Mouse (Mus musculus) gastrocnemius, postnatal 10 days (tissue): ENCODE measurements around the gene Auts2. TPM values are rescaled to one million over a fixed set of nuclear protein-coding genes. Genes with fewer than 3 reads are reported as not detected.

Source experiments
- DNase-seq: peaks from one replicate; pipeline ENCODE4 v3.0.0; 2021; ENCODE audit warnings: mixed read lengths
- total RNA-seq, 2 experiments: library from RNA; stranded (reverse); gene quantifications; 2 replicates each; pipeline ENCODE4 v1.2.3; 2021

Auts2 gene
- total RNA-seq, 2 experiments from 2014 or later, result 36.2 to 49.1 TPM

DNA sequence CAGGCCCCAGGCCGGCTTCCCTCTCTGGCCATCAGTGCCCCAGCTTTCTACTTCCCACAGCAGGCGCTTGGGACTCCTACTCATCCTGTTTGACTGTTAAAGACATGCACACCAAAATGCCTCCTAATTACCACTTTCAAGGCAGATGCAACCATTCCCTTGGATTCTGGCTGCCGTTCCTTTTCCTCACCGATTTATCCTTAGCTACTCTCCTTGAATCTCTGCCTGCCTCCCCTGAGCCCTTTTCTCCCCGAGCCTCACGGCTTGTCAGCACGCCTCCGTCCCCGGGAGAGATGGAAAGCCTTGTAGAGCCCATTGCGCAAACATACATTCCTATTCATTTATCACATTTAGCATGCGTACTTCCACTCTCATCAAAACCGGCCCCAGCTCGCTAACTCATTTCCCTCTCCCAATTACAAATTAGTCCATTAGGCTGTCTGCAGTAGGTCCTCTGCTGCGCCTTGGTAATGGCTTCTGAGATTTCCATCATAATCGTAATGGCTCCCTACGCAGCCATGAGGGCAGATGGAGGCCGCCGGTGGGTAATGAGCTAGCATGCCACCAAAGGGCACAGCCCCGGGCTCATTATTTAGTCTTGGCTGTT lies 825.7 kb downstream of the Auts2 start:
- no peak for DNase-seq

DNA sequence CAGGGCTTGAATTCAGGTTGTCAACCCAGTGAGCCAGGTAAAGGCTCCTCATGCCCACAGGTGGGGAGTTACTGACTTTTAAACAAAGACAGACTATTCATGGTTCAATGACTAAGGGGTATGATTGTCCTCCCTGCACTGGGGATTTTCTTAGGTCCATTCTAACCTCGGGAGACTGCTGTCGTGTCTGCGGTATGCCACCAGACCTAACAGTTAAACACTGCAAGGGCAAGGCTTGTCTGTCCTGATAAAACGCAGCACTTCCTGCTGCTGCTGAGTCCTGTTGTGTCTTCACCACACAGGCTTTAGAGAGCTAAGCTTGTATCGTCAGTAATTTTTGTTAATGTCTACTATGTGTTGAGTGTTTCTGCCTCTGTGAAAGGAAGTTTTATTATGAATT lies 828.2 kb downstream of the Auts2 start:
- DNase-seq, result no peak

GRCm38 (mm10) chr5:131712441-131712840 lies 830.7 kb downstream of the Auts2 start:
- no peak for DNase-seq

DNA sequence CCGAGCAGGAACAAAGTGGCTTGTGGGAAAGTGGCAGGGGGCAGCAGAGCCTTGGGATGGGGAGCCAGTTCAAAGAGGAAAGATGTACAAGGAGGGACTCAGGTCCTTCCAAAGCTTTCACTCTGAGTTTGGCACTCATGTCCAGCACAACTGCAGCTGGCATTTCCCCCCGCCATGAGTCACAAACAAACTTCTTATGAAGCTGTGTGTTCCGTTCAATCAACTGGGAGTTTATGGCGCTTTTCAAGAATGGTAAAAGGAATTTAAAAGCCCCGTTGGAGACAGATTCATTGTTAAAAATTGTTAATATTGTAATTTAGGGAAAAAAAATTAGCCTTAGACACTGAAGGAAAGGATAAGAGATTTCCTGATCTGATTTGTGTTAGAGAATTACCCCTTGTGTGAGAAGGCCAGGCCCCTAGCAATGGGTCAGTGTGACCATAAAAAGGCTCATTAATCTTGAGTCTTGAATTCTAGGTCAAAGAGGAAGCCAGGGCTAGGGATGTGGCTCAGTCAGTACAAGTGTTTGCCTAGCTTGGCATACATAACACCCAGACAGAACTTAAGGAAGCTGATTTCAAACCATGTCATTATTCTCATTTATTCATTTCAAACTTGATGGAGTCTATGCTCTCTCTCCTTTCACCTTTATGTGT lies 831.5 kb downstream of the Auts2 start:
- DNase-seq, result no peak

GRCm38 (mm10) chr5:131710735-131711473 lies 832.2 kb downstream of the Auts2 start:
- no peak for DNase-seq

GRCm38 (mm10) chr5:131707471-131707870 lies 835.7 kb downstream of the Auts2 start:
- DNase-seq, result no peak

DNA sequence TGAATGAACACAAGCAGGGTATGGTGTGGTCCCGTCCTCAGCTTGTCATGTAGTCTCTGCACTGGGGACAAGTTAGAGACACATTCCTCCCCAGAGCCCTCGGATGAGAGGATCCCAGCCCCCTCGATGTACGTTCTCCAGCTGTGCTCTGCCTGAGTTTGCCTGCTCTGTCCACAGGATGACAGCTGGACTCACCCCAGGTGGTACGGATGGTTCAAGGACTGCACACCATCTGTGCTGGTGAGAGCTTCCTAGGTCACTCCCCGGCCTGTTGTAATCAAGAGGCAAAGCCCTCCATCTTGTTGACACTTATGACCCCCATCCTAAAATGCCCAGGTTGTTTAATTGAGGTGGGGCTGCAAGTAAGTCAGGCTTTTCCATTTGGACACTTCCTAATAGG lies 839.4 kb downstream of the Auts2 start:
- DNase-seq, result no peak

DNA sequence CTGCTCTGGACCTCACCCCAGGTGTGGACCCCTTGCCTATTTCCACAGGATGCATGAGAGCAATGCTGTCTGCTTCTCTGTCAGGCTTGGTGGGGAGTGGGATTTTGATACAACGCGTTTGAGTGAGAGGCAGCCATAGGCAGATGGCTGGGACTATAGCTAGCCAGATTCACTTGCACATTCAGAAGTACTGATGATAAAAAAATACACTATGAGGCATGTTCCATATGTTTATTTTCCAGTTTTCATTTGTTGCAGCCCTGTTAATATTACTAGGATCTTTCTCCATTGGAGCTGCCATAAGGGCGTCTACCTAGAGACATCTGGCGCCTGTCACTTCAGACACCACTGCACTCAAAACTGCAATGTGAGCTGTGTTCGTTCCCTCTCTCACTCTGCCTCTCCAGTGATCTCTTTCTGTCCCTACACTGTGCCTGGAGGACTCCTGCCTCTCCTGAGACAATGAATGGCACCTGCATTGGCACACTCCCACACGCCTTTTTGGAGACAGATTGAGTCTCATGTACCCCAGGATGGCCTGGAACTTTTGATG lies 840.2 kb downstream of the Auts2 start:
- no peak for DNase-seq

- no peak for DNase-seq
Measured at GRCm38 (mm10) chr5:131698900-131699299, 844.2 kb downstream of the Auts2 start.

DNA sequence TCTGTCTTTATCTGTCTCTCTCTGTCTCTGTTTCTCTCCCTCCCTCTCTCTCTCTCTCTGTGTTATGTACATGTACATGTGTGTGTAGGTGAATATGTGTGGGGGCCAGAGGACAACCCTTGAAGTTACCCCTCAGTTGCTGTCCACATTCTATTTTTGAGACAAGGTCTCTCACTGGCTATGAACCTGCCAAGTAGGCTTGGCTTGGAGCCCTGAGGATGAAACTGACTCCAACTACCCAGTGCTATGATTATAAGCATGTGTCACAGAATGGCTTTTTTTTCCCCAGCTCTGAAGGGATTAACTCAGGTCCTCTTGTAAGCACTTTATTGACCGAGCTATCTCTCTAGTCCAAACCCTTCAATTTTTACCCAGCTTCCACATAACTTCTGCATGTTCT lies 852.4 kb downstream of the Auts2 start:
- DNase-seq, result peak; percentile 31

DNA sequence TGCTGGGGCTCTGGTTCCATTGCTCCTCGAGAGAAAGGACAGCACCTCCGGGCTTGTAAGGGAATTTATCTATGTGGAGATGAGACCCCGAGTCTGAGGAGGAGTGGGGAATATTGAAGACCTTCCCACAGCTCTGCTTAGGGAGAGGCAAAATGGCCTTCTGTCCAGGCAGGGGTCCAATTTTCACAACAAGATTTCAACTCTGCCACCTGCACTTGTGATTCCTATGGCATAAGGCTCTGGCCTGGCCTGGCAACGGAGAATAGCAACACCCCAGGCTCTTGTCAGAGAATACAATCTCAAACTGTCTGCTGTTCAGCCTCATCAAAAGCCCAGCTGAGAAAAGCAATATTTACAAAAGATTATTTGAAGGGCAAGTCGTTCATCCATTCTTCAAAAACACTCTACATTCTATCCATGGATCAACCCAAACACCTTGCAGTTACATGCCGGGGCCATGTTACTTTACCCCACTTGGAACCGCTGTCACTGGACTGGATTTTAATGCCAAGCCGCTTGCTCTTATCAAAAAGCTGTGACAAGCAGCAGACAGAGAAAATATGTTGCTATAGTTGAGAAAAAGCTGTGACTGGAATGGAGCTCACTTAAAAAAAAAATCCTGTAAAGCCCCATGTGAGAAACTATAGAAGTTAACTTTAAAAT lies 856.1 kb downstream of the Auts2 start:
- no peak for DNase-seq

DNA sequence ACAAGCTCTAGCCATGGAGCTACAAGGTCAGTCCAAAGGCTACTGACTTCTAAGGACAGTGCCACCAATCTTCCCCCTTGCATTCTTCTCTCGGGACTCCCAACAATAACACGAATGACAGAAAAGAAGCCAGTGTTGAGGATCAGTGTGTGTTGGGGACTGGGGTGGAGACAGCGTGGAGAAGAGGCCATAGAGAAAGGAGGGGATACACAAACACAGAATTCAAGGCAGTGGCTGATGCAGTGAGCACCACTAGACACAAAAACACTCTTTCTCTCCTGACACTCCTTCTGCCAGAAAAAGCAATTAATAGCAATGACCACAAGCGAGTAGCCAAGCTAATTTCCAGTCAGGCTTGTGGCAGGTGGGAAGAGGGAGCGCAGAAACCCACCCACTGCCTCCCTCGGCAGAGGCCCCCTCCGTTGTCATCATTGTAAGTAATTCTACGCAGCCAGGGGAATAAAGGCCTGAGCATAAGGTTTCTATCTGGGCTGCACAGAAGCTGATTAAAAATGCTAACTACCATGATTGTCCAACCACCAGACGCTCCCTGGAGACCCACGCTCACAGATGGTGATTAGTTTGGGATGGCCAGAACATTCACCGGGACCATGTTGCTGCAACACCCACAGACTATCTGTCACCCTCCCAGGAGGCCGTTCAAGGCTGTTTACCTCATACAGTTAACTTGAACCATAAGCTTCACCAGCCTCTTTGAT lies 862.9 kb downstream of the Auts2 start:
- DNase-seq, result no peak

DNA sequence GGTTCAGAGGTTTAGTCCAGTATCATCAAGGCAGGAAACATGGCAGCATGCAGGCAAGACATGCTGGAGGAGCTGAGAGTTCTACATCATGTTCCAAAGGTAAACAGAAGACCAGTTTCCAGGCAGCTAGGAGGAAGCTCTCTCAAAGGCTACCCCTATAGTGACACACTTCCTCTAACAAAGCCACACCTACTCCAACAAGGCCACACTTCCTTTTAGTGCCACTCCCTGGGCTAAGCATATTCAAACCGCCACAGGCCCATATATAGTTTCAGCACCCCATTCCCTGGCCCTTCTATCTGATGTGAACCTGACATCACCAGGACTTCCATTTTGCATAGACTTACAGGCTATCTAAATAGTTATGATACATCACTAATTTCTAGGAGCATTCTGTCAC lies 863.6 kb downstream of the Auts2 start:
- DNase-seq, result no peak

DNA sequence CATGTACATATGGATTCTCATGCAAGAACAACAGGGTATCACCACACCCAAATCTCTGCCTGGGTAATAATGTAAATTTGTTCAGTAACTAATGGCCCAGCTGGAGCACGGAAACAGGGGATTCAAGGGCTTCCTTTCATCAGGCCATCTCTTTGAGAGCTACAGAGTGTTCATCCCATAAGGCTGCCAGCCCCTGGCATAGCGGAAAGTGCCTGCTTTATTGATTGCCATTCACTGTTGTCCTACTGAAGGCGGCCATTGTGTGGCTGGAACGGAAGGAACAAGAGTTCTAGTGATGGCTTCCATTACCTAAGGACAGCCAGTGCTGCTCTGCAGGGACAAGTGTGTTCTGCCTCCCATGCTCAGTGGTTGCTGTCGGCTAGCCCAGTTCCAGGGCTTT lies 865.6 kb downstream of the Auts2 start:
- DNase-seq, result no peak

GRCm38 (mm10) chr5:131673696-131674095 lies 869.4 kb downstream of the Auts2 start:
- DNase-seq, result peak; percentile 12

GRCm38 (mm10) chr5:131665068-131665467 lies 878.1 kb downstream of the Auts2 start:
- no peak for DNase-seq

DNA sequence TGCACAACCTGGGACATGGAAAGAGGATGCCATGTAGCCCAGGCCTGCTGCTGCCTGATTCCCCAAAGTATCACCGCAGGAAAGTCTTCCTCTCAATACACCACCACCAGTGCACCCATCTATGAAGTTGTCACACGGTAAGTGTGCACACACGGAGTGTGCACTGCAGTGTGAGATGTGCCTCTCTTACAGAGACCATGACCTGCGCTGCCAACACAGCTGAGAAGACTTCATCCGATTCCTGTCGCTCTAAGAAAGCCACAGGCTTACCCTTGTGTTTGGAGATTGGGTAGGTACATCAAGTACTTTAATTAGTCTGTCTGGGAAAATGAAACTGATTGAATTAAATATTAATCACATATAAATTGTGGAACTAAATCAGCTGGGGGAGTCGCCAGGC lies 878.5 kb downstream of the Auts2 start:
- no peak for DNase-seq

GRCm38 (mm10) chr5:131662657-131663056 lies 880.5 kb downstream of the Auts2 start:
- DNase-seq, result peak; percentile 24

GRCm38 (mm10) chr5:131658822-131659515 lies 884.2 kb downstream of the Auts2 start:
- no peak for DNase-seq

DNA sequence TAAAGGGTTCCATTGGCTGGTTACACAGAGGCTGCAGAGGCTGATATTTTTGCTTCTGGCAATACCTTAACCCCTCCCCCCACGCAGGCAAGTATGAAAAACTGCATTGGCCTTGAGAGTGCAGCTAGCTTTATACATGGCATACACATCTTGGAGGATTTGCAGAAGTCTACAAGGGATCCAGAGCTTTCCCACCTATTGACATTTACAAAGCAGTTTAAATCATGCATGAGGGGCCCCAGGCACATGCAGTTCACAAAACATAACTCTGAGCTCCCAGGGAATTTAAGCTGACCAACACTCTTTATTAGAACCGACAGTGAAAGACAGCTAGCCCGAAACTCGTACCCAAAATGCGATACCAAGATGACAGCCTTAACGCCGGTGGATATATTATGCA lies 888.9 kb downstream of the Auts2 start:
- no peak for DNase-seq

- no peak for DNase-seq
Measured at GRCm38 (mm10) chr5:131650381-131650891, 892.7 kb downstream of the Auts2 start.
